Mouse (Mus musculus): ENCODE results near the gene Olfr1239. TPM values are rescaled to one million over a fixed set of nuclear protein-coding genes. Genes with fewer than 3 reads are reported as not detected.

The Olfr1239 gene
- not detected for polyA plus RNA-seq (2017; shearing (Covaris generic))

GRCm38 (mm10) chr2:89420307-89420706 lies at the start of gene Olfr1239:
Gene Olfr1239, minus strand, starts transcription at chr2:89420407.

GRCm38 (mm10) chr2:89442900-89443299 lies 22.7 kb upstream of the Olfr1239 start, which contains the start of gene Olfr1240:
Gene Olfr1240, minus strand, starts transcription at chr2:89443000.

DNA sequence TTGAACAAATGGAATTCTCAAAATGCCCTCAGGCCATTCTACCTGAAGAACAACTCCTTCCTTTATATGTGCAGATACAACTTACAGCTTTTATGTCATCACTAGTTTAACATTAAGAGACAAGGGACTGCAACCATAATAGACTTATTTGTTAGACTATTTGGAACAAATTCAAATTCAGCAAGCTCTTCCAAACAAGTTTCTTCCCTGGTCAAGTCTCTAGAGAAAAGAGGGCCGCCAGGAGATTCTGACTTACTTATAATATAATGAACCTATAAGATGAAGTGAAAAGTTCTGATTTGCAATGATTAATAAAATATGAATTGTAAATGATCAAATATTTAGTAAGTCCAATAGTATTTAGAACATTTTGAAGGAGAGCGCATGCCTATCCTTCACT lies 10.6 kb downstream of the Olfr1239 start, which contains the start of gene Olfr1238:
Gene Olfr1238 (minus strand): TSS at position 101 of the 400 bp plus-strand sequence.

Other genes starting within 250 kb of the Olfr1239 start
- under 1 TPM; 0.06 to 0.77 TPM for gene Olfr1225, start 245.7 kb downstream of the Olfr1239 start, polyA plus RNA-seq (2017; shearing (Covaris generic))
- not detected for gene Olfr1226, start 220.4 kb downstream of the Olfr1239 start, polyA plus RNA-seq (2017; shearing (Covaris generic))
- 1 to 10 TPM in 1 of 2 experiments, under 1 TPM in 1; 0.42 to 1.1 TPM for gene Olfr1228, start 166.3 kb downstream of the Olfr1239 start, polyA plus RNA-seq (2017; shearing (Covaris generic))
- not detected for gene Olfr1229, start 132.4 kb downstream of the Olfr1239 start, polyA plus RNA-seq (2017; shearing (Covaris generic))
- gene Olfr1230, start 123.1 kb downstream of the Olfr1239 start, polyA plus RNA-seq (2017; shearing (Covaris generic)) = not detected
- under 1 TPM in 1 of 2 experiments, not detected in 1; 0.34 TPM for gene Olfr1231, start 113.3 kb downstream of the Olfr1239 start, polyA plus RNA-seq (2017; shearing (Covaris generic))
- gene Olfr1232, start 90.7 kb downstream of the Olfr1239 start, polyA plus RNA-seq (2017; shearing (Covaris generic)) = not detected
- under 1 TPM; 0.06 to 0.67 TPM for gene Olfr1233, start 78.0 kb downstream of the Olfr1239 start, polyA plus RNA-seq (2017; shearing (Covaris generic))
- under 1 TPM in 1 of 2 experiments, not detected in 1; 0.23 TPM for gene Olfr1234, start 55.5 kb downstream of the Olfr1239 start, polyA plus RNA-seq (2017; shearing (Covaris generic))
- gene Olfr1238, start 10.7 kb downstream of the Olfr1239 start, polyA plus RNA-seq (2017; shearing (Covaris generic)) = under 1 TPM in 1 of 2 experiments, not detected in 1; 0.11 TPM
- gene Olfr1240, start 22.6 kb upstream of the Olfr1239 start, polyA plus RNA-seq (2017; shearing (Covaris generic)) = not detected
- gene Olfr1241, start 66.7 kb upstream of the Olfr1239 start, polyA plus RNA-seq (2017; shearing (Covaris generic)) = not detected
- not detected for gene Olfr1242, start 77.9 kb upstream of the Olfr1239 start, polyA plus RNA-seq (2017; shearing (Covaris generic))
- not detected for gene Olfr1243, start 111.1 kb upstream of the Olfr1239 start, polyA plus RNA-seq (2017; shearing (Covaris generic))
- gene Olfr1245, start 158.0 kb upstream of the Olfr1239 start, polyA plus RNA-seq (2017; shearing (Covaris generic)) = under 1 TPM; 0.14 to 0.33 TPM
- gene Olfr1246, start 172.8 kb upstream of the Olfr1239 start, polyA plus RNA-seq (2017; shearing (Covaris generic)) = under 1 TPM in 1 of 2 experiments, not detected in 1; 0.88 TPM
- gene Olfr1247, start 193.7 kb upstream of the Olfr1239 start, polyA plus RNA-seq (2017; shearing (Covaris generic)) = under 1 TPM; 0.11 to 0.39 TPM
- not detected for gene Olfr1248, start 197.8 kb upstream of the Olfr1239 start, polyA plus RNA-seq (2017; shearing (Covaris generic))
- not detected for gene Olfr1249, start 214.6 kb upstream of the Olfr1239 start, polyA plus RNA-seq (2017; shearing (Covaris generic))
- gene Olfr1250, start 241.1 kb upstream of the Olfr1239 start, polyA plus RNA-seq (2017; shearing (Covaris generic)) = under 1 TPM in 1 of 2 experiments, not detected in 1; 0.09 TPM